Mouse (Mus musculus) embryo, embryonic 10 days (tissue): ENCODE data around the gene Nt5m.

Experiments
- DNase-seq: peaks from one replicate; pipeline ENCODE4 v3.0.0-alpha.2; 2015; ENCODE audit warnings: low spot score

Nt5m gene

DNA sequence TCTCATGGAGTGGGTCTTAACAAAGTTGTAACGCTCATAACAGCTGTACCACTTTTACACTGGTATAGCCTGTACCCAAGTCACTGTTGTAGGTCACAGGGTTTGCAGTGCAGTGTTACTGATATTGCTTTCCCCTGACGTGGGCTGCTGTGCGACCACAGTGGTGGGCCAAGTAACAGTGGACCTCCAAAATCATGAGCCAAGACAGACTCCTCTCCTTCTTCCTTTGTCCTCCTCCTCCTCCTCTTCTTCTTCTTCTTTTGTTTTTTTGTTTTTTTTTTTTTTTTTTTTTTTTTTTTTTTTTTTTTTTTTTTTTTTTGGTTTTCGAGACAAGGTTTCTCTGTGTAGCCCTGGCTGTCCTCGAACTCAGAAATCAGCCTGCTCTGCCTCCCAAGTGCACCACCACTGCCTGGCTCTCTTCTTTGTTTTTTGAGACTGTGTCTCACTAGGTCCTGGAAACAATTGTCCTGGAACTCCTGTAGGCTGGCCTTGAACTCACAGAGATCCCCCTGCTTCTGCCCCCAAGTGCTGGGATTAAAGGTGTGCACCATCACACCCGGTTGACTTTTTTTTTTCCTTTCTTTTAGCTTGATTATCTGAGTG lies 67.4 kb downstream of the Nt5m start:
- no peak for DNase-seq

GRCm38 (mm10) chr11:59908446-59908845 lies 69.2 kb downstream of the Nt5m start:
- peak; percentile 12 for DNase-seq

GRCm38 (mm10) chr11:59910586-59910985 lies 71.3 kb downstream of the Nt5m start:
- DNase-seq, result no peak

DNA sequence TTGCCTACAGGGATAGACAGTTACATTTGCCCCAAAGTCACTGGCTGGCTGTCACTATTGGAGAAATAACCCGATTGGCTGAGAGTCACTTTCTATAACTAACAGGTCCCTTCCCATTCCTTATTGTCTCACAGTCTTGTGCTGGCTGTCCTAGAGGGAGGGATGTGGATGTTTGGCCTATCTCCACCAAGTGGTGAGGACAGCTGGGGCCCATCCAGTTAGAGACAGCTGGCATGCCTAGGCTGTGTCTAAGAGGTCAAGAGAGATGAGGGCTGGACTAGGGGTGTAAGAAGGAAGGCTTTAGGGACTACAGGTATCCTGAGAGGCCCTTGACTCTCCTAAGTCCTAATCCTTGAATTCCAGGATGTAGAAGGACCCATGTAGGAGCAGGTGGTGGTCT lies 72.3 kb downstream of the Nt5m start:
- no peak for DNase-seq

- DNase-seq, result no peak
These were observed 74.5 kb downstream of the Nt5m start for GRCm38 (mm10) chr11:59913702-59914101.

DNA sequence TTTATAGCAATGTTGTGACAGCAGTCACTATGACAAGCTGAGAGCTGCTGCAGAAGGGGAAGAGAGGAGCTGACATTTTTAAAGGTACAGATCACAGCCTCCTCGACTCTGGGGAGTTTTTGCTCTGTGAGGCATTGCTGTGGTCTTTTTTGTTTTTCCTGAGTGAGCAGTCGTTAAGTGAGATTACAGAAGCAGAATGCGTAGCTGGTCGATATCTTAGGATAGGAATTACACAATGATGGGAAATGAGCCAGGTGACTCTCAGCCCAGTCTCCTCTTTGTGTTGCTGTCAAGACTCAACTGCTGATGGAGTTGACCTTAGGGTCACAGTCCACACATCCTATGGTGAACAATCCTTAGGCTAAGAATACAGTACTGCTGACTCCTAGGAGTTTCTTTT lies 78.8 kb downstream of the Nt5m start:
- DNase-seq, result peak; percentile 36

- no peak for DNase-seq
These were observed 80.2 kb downstream of the Nt5m start for GRCm38 (mm10) chr11:59919401-59919800.

- DNase-seq, result no peak
These were observed 81.1 kb downstream of the Nt5m start for GRCm38 (mm10) chr11:59920331-59920730.

DNA sequence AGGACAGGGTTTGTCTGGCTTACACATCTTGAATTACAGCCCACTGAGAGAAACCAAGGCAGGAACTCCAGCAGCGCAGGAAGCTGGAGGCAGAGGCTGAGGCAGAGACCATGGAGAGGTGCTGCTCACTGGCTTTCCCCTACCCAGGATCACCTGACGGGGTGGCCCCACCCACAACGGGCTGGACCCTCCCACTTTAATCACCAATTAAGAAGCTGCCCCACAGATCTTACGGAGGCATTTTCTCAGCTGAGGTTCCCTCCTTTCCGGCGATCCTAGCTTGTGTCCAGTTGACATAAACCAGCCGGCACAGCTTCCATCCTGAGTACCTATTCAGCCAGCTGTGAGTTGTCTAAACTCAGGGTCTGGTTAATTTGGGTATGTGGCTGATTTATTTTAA lies 82.0 kb downstream of the Nt5m start:
- peak; percentile 26 for DNase-seq

DNA sequence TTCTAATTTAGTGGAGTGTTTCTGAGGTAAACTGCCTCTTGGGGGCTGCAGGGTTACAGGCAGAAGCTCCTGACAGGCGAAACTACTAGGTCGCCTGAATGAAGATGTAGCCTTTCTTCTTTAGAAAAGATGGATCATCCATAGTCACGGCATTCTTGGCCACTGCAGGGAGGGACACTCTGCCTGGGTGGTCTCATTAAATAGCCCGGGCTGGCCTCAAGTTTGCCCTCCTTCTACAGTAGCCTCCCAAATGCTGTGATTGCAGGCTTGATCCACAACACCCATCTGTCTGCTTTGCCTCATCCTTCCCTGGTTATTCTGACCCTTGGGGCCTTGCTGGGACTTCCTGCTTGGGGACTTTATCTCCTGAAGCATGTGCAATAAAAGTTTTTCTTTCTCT lies 90.8 kb downstream of the Nt5m start:
- DNase-seq, result no peak
